Mouse (Mus musculus) hematopoietic stem cell, adult 5-6 weeks (primary cell): Measurements from ENCODE around the gene Olfr319. TPM values are rescaled to one million over a fixed set of nuclear protein-coding genes. Genes with fewer than 3 reads are reported as not detected.
"Not testable (repeated sequence)": the region's sequence is repeated elsewhere in the genome, so short reads cannot be mapped to it uniquely, and the experiment has no call there.

ENCODE experiments used
- ATAC-seq, 2 experiments: fragments of 125-278 bp in 1 of 2; replicated peaks in 1 of 2; 2 replicates each; pipeline ENCODE4 v1.8.0; 2016 to 2017; ENCODE audit warnings: inconsistent platforms in 2 of 2, mild to moderate bottlenecking in 2 of 2, moderate number of reproducible peaks in 2 of 2, low read depth in 1 of 2, moderate TSS enrichment in 1 of 2; ENCODE audit not compliant: low FRiP score in 2 of 2, poor library complexity in 2 of 2, severe bottlenecking in 2 of 2, insufficient read depth in 1 of 2, low TSS enrichment in 1 of 2
- total RNA-seq: library from RNA; stranded (forward); fragments of 172-1452, 232-1000 nt; gene quantifications from 2 replicates; pipeline ENCODE4 v1.2.3, GENCODE M21; 2017

Olfr319 gene
- total RNA-seq, result not detected in 2 replicates

- no peak for ATAC-seq
These were observed at the start of gene Olfr319 for GRCm38 (mm10) chr11:58698862-58699261. Gene Olfr319, plus strand, starts transcription at chr11:58699162.

DNA sequence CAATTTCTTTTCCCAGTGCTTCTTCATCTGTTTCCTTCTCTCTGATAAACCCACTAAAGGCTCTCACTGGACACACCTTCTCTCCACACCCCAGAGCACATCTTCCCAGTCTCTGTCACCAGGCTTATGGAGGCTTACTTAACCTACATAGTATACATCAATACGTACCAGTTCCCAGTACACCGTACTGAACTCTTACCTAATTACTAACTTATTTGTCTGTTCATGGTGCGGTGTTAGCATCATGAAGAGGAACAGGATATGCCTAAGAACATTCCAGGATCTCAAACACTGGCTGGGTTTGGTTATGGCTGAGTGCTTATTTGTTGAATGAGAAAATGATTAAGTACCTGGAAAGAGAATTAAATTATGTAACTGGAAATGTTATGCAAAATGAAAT is 43.8 kb upstream of the Olfr319 start:
- ATAC-seq, result no peak

GRCm38 (mm10) chr11:58658596-58658995 is 40.4 kb upstream of the Olfr319 start, which contains the start of gene Olfr322:
Gene Olfr322, plus strand, starts transcription at chr11:58658782.
- ATAC-seq, result no peak

DNA sequence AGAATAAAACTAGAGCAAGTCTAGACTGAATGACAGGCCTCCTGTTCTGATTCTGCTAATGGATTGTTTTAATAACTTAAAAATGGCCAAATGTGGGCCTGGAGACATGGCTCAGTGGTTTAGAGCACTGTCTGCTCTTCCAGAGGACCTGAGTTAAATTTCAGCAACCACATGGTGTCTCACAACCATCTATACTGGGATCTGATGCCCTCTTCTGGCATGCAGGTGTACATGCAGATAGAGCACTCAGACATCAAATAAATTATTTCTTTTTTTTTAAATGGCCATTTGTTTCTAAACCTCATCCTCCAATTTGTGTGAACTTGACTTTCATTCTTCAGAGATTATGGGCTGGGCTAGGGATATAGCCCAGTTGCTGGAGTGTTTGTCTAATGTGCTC is 29.7 kb upstream of the Olfr319 start:
- ATAC-seq, result no peak

- ATAC-seq, result no peak
These were observed 27.1 kb upstream of the Olfr319 start for GRCm38 (mm10) chr11:58671825-58672224.

GRCm38 (mm10) chr11:58680799-58681198 is 18.2 kb upstream of the Olfr319 start, which contains the start of gene Olfr320:
Gene Olfr320, plus strand, starts transcription at chr11:58681099.
- ATAC-seq, result no peak

GRCm38 (mm10) chr11:58709086-58709485 is 10.1 kb downstream of the Olfr319 start:
- no peak for ATAC-seq

GRCm38 (mm10) chr11:58717723-58718122 is 18.8 kb downstream of the Olfr319 start:
- not testable (repeated sequence) for ATAC-seq

GRCm38 (mm10) chr11:58719701-58720100 is 20.7 kb downstream of the Olfr319 start:
- no peak for ATAC-seq

DNA sequence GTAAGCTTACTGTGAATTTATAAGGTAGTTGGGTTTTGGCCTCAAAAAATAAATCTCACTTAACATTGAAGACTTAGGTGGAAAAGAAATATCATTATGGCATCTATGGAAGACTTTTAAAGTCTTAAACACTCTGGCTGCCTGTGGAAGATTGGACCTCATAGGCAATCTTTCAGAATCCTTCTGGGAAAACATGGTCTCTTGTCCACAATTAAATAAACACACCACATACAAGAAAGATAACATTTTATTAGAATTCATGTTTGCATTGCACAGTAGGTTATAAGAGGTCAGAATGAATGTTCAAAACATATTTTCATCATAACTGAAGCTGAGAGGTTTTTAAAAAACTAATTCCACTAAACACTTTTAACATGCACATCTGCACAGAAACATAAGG is 25.0 kb downstream of the Olfr319 start, which contains the start of gene Olfr318:
Gene Olfr318, minus strand, starts transcription at position 101 of the 400 bp plus-strand sequence.
- no peak for ATAC-seq

GRCm38 (mm10) chr11:58727896-58728650 is 29.1 kb downstream of the Olfr319 start:
- ATAC-seq, result not testable (repeated sequence)

DNA sequence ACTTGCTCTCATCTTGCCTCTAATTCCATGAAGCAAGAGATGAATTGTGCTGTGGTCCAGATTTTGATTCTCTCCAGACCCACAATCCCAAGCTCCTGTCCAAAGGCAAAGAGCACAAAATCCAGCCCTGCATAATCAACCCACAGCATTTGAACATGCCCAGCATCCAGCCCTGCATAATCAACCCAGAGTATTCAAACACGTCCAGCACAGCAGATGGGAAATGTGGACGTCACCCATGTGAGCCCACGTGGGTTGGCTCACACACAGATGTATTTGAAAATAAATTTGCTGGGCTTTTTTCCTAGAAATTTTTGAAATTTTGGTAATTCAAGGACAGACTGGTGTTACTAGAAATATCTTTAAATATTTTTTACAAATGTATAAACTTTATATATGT is 34.4 kb downstream of the Olfr319 start:
- ATAC-seq, result no peak

GRCm38 (mm10) chr11:58738792-58739262 is 39.9 kb downstream of the Olfr319 start, which contains the start of gene Olfr317:
Gene Olfr317, minus strand, starts transcription at chr11:58739212.
- ATAC-seq, result no peak

DNA sequence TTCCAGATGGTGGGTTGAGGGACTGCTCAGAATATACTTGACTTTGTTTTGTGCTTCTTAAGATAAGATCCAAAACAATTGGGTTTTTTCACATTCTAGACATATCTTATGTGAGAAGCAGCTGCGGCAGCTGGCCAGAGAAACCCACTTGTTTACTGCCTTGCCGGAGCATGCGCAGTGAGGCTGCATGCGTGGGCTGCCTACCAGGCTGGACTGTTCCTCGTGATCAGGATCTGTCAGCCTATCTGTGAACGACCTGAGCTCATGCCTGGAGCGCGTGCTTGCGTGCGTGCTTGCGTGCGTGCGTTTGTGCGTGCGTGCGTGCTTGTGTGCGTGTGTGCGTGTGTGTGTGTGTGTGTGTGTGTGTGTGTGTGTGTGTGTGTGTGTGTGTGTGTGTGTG is 52.1 kb downstream of the Olfr319 start:
- not testable (repeated sequence) for ATAC-seq

DNA sequence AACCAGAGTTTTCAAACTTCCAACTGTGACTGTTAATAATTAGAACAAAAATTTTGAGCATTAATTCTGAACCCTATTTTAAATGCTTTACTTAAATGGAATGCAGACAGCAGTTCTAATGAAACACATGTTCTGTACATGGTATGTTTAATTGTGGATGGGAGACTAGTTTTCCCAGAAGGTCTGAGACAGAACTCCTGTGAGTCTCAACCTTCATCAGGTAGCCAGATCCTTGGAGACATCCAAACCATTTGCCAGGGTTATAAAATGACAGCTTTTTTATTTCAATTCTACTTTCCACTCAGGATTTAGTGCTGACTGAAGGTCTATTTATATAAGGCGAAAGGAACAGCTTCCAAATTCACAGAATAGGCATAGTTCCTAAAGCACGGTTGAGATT is 53.5 kb downstream of the Olfr319 start, which contains the start of gene Olfr316:
Gene Olfr316, plus strand, starts transcription at position 301 of the 400 bp plus-strand sequence.
- no peak for ATAC-seq
